Mouse (Mus musculus): ENCODE results near the gene Stard7. TPM values are rescaled to one million over a fixed set of nuclear protein-coding genes. Genes with fewer than 3 reads are reported as not detected.

Gene Stard7
- total and polyA plus RNA-seq, 2 experiments from 2014 or later, result 123 to 228 TPM

GRCm38 (mm10) chr2:127337531-127337930, 67.5 kb downstream of the Stard7 start:
- no peaks in the 10 kb centered on the region for H3K9me3 ChIP-seq (replicated peaks; ENCODE audit: control insufficient read depth, low read length)
- DNase-seq (ENCODE audit: low spot score) (no peak), ATAC-seq (ENCODE audit: insufficient read depth, low read depth) (no peak)
- TF ChIP-seq CTCF (IDR thresholded peaks at IDR 0.05; ENCODE audit: low read depth), result no peak
- TF ChIP-seq EP300 (IDR thresholded peaks at IDR 0.05; ENCODE audit: low read depth), result no peak
- peaks cover 16% of the 10 kb centered on the region for H3K27me3 ChIP-seq (ENCODE audit: control insufficient read depth, insufficient read depth, low read length)
- H3K4me3 ChIP-seq (ENCODE audit: low read depth, low read length), result peak overlapping the region; percentile 58
- 59% methylated on average over 11 of the region's 11 CpGs for WGBS
- H3K4me1 ChIP-seq (ENCODE audit: control insufficient read depth, insufficient read depth), result no peaks in the 10 kb centered on the region
- no peak overlapping the region for H3K27ac ChIP-seq (ENCODE audit: low read depth)
- no peaks in the 10 kb centered on the region for H3K36me3 ChIP-seq (replicated peaks; ENCODE audit: control insufficient read depth, insufficient read depth, low read length)
- H3K9ac ChIP-seq (replicated peaks; ENCODE audit: low read depth, low read length), result no peak overlapping the region; the same call in 1 of the 2 replicates
- H3K4me2 ChIP-seq (ENCODE audit: low read depth, low read length), result peak overlapping the region; percentile 85

DNA sequence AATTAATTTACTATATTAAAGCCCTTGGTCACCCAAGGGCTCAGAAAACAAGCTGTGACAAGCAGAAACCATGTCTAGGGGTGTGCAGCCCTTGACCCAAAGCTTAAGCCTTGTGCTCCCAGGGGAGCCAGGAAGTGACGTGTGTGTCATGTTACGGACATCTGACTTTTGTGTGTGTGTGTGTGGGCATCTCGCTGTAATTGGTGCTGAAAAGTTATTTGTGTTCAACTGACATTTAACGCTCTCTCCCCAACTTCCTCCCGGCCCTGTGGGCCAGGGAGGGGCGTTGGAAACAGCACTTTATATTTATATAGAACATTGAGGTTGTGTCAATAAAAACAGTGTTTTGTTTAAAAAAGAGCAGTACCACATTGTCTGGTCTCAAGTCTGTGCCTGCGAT, 68.0 kb downstream of the Stard7 start:
- no peak overlapping the region for H3K9ac ChIP-seq (replicated peaks; ENCODE audit: low read depth, low read length)
- 61% methylated on average over 7 of the region's 7 CpGs for WGBS
- no peak for ATAC-seq (ENCODE audit: insufficient read depth, low read depth)
- H3K36me3 ChIP-seq (replicated peaks; ENCODE audit: control insufficient read depth, insufficient read depth, low read length), result no peaks in the 10 kb centered on the region
- peak overlapping the region; percentile 85 for H3K4me2 ChIP-seq (ENCODE audit: low read depth, low read length)
- TF ChIP-seq EP300 (IDR thresholded peaks at IDR 0.05; ENCODE audit: low read depth), result no peak
- TF ChIP-seq CTCF (IDR thresholded peaks at IDR 0.05; ENCODE audit: low read depth), result no peak
- H3K27me3 ChIP-seq (ENCODE audit: control insufficient read depth, insufficient read depth, low read length), result peaks cover 16% of the 10 kb centered on the region
- no peaks in the 10 kb centered on the region for H3K4me1 ChIP-seq (ENCODE audit: control insufficient read depth, insufficient read depth)
- DNase-seq (ENCODE audit: low spot score), result no peak
- no peaks in the 10 kb centered on the region for H3K9me3 ChIP-seq (replicated peaks; ENCODE audit: control insufficient read depth, low read length)
- H3K27ac ChIP-seq (ENCODE audit: low read depth), result no peak overlapping the region
- H3K4me3 ChIP-seq (ENCODE audit: low read depth, low read length), result peak overlapping the region; percentile 58; the same call in 1 of the 2 replicates

DNA sequence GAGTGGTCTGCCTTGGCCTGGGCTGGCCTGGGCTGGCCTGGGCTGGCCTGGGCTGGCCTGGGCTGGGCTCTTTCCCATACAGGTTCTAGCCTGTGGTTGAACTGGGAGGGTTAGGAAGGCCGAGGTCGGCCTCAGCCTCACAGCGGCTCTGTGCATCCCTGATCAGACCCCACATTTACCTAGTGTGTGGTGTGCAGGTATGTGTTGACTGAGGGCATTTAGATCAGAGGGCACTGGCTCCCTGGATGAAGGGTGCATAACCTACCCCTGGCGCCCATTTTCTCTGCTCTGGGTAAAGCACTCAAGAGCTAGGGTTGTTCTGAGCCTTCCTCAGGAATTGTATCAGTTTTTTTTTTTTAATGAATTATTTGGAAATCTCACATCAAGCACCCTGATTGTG, 68.4 kb downstream of the Stard7 start, which contains the start of gene Astl:
Gene Astl (plus strand): TSS at position 224 of the 400 bp plus-strand sequence.
- peak within 1 kb of the TSS; percentile 58 for H3K4me3 ChIP-seq (ENCODE audit: low read depth, low read length)
- no peaks in the 10 kb centered on the region for H3K36me3 ChIP-seq (replicated peaks; ENCODE audit: control insufficient read depth, insufficient read depth, low read length)
- H3K9ac ChIP-seq (replicated peaks; ENCODE audit: low read depth, low read length), result no peak within 1 kb of the TSS
- DNase-seq (ENCODE audit: low spot score), result no peak
- 84% methylated on average over 4 of the region's 4 CpGs for whole genome bisulfite sequencing
- no peaks in the 10 kb centered on the region for H3K4me1 ChIP-seq (ENCODE audit: control insufficient read depth, insufficient read depth)
- peak within 1 kb of the TSS; percentile 85 for H3K4me2 ChIP-seq (ENCODE audit: low read depth, low read length)
- no peaks in the 10 kb centered on the region for H3K9me3 ChIP-seq (replicated peaks; ENCODE audit: control insufficient read depth, low read length)
- TF ChIP-seq EP300 (IDR thresholded peaks at IDR 0.05; ENCODE audit: low read depth) (no peak), CTCF (IDR thresholded peaks at IDR 0.05; ENCODE audit: low read depth) (no peak)
- H3K27me3 ChIP-seq (ENCODE audit: control insufficient read depth, insufficient read depth, low read length), result peaks cover 16% of the 10 kb centered on the region
- ATAC-seq (ENCODE audit: insufficient read depth, low read depth), result no peak
- H3K27ac ChIP-seq (ENCODE audit: low read depth), result no peak within 1 kb of the TSS

DNA sequence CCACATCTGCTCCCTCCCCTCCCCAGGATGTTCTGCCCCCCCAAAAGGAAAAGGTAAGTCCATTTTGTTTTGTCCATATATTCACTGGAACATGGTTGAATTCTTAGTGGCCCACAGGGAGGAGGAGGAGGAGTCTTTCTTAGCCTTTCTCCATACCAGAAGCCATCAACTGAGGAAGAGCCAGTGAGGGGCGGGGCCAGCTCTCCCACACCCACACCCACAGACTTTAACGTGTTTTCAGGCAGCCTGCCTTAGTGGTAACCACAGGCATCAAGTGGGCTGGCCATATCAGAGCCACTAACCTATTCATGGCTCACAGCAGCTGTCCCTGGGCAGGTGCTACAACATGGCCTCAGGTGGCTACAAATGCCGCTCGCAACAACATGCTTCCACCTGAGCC, 68.8 kb downstream of the Stard7 start:
- Histone ChIP-seq H3K27ac (ENCODE audit: low read depth) (no peak overlapping the region), H3K36me3 (replicated peaks; ENCODE audit: control insufficient read depth, insufficient read depth, low read length) (no peaks in the 10 kb centered on the region), H3K27me3 (ENCODE audit: control insufficient read depth, insufficient read depth, low read length) (peaks cover 16% of the 10 kb centered on the region), H3K9me3 (replicated peaks; ENCODE audit: control insufficient read depth, low read length) (no peaks in the 10 kb centered on the region), H3K9ac (replicated peaks; ENCODE audit: low read depth, low read length) (no peak overlapping the region), H3K4me1 (ENCODE audit: control insufficient read depth, insufficient read depth) (no peaks in the 10 kb centered on the region), H3K4me3 (ENCODE audit: low read depth, low read length) (no peak overlapping the region), H3K4me2 (ENCODE audit: low read depth, low read length) (no peak overlapping the region)
- DNase-seq (ENCODE audit: low spot score) (no peak), ATAC-seq (ENCODE audit: insufficient read depth, low read depth) (no peak)
- 60% methylated on average over 4 of the region's 4 CpGs for WGBS
- TF ChIP-seq EP300 (IDR thresholded peaks at IDR 0.05; ENCODE audit: low read depth) (no peak), CTCF (IDR thresholded peaks at IDR 0.05; ENCODE audit: low read depth) (no peak)

- Histone ChIP-seq H3K27me3 (ENCODE audit: control insufficient read depth, insufficient read depth, low read length) (peaks cover 16% of the 10 kb centered on the region), H3K4me3 (ENCODE audit: low read depth, low read length) (no peak overlapping the region), H3K36me3 (replicated peaks; ENCODE audit: control insufficient read depth, insufficient read depth, low read length) (no peaks in the 10 kb centered on the region), H3K27ac (ENCODE audit: low read depth) (no peak overlapping the region), H3K4me1 (ENCODE audit: control insufficient read depth, insufficient read depth) (no peaks in the 10 kb centered on the region), H3K4me2 (ENCODE audit: low read depth, low read length) (no peak overlapping the region), H3K9ac (replicated peaks; ENCODE audit: low read depth, low read length) (no peak overlapping the region), H3K9me3 (replicated peaks; ENCODE audit: control insufficient read depth, low read length) (no peaks in the 10 kb centered on the region)
- WGBS, result 65% methylated on average over 6 of the region's 6 CpGs
- ATAC-seq (ENCODE audit: insufficient read depth, low read depth) (no peak), DNase-seq (ENCODE audit: low spot score) (no peak)
- TF ChIP-seq EP300 (IDR thresholded peaks at IDR 0.05; ENCODE audit: low read depth) (no peak), CTCF (IDR thresholded peaks at IDR 0.05; ENCODE audit: low read depth) (no peak)
These were observed 69.2 kb downstream of the Stard7 start for GRCm38 (mm10) chr2:127339262-127339661.

DNA sequence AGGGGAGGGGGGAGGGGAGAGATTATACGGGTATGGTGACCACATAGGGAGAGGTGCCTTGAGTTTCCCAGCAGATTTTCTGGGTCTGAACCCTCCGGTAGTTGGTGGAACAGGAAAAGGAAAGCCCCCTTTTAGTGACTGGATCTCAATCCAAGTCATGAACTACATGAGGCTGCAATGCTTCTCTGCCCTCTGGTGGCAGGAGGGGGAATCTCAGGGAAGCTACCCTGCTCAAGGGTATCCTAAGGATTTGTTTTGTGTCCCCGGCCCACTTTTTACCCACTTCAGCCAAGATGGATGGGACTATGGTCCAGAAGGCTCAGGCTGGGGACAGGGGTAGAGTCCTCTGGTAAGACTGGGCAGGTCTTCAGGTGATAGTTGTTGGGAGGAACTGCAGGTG, 71.1 kb downstream of the Stard7 start:
- no peaks in the 10 kb centered on the region for H3K9me3 ChIP-seq (replicated peaks; ENCODE audit: control insufficient read depth, low read length)
- DNase-seq (ENCODE audit: low spot score) (no peak), ATAC-seq (ENCODE audit: insufficient read depth, low read depth) (peak; percentile 10; the same call in 1 of the 2 replicates)
- TF ChIP-seq CTCF (IDR thresholded peaks at IDR 0.05; ENCODE audit: low read depth), result peak; percentile 89
- TF ChIP-seq EP300 (IDR thresholded peaks at IDR 0.05; ENCODE audit: low read depth), result no peak
- no peaks in the 10 kb centered on the region for H3K4me1 ChIP-seq (ENCODE audit: control insufficient read depth, insufficient read depth)
- H3K4me3 ChIP-seq (ENCODE audit: low read depth, low read length), result no peak overlapping the region
- 2% methylated on average over 3 of the region's 3 CpGs for WGBS
- H3K36me3 ChIP-seq (replicated peaks; ENCODE audit: control insufficient read depth, insufficient read depth, low read length), result no peaks in the 10 kb centered on the region
- H3K27me3 ChIP-seq (ENCODE audit: control insufficient read depth, insufficient read depth, low read length), result peaks cover 12% of the 10 kb centered on the region
- no peak overlapping the region for H3K4me2 ChIP-seq (ENCODE audit: low read depth, low read length)
- no peak overlapping the region for H3K27ac ChIP-seq (ENCODE audit: low read depth)
- no peak overlapping the region for H3K9ac ChIP-seq (replicated peaks; ENCODE audit: low read depth, low read length)

All from heart, postnatal 0 days (tissue).